In genomic region chr8:125680851-125681408, GRCm38 (mm10) we compare ENCODE assay signal across 30 mouse cellular contexts. TPM values are rescaled to one million over a fixed set of nuclear protein-coding genes. Genes with fewer than 3 reads are reported as not detected.
A peak's percentile ranks its signal among the peaks of the same experiment; 100 is the strongest.
DNase-seq lines count a peak whose midpoint lies in the region; ATAC-seq and TF ChIP-seq lines count a peak whose summit lies in the region.
"Had no signal": no experiment of that assay in that cellular context is flagged by ENCODE, and none has a peak within 500 bp of the region (broad histone marks: within the 10 kb centered on the region; RNA-seq: fewer than 3 reads in every experiment).

No protein-coding gene starts in this region.

- H3K4me2 ChIP-seq in hindbrain, postnatal 0 days (ENCODE audit: low read depth, low read length) = no peak overlapping the region
- no peak overlapping the region for H3K4me2 ChIP-seq in hindbrain, embryonic 11.5 days (replicated peaks; ENCODE audit: low read depth, low read length)
- H3K4me2 ChIP-seq in CH12.LX (ENCODE audit: insufficient read depth, low read depth, poor library complexity, severe bottlenecking) (peak overlapping the region; percentile 70), myocyte (ENCODE audit: low read depth) (peak overlapping the region; percentile 15)
- H3K4me2 ChIP-seq: embryonic facial prominence, embryonic 13.5 days; forebrain, embryonic 13.5 days; heart, embryonic 11.5 days; kidney, embryonic 15.5 days; limb, embryonic 15.5 days; liver, embryonic 13.5 days; stomach, embryonic 15.5 days had no signal

- H3K9ac ChIP-seq in hindbrain, postnatal 0 days (replicated peaks; ENCODE audit: low read length) = no peak overlapping the region
- no peak overlapping the region for H3K9ac ChIP-seq in hindbrain, embryonic 11.5 days (ENCODE audit: low read depth, low read length)
- H3K9ac ChIP-seq in CH12.LX (ENCODE audit: insufficient read depth, low read depth) = no peak overlapping the region; the same call in 1 of the 2 replicates
- H3K9ac ChIP-seq: embryonic facial prominence, embryonic 13.5 days; forebrain, embryonic 13.5 days; kidney, embryonic 15.5 days; limb, embryonic 15.5 days; liver, embryonic 13.5 days; stomach, embryonic 15.5 days had no signal

- TF ChIP-seq EP300 in CH12.LX (IDR thresholded peaks at IDR 0.05; ENCODE audit: low read length) = no peak

- TF ChIP-seq POLR2A in CH12.LX (IDR thresholded peaks at IDR 0.05; ENCODE audit: low read depth, low read length) = no peak
- TF ChIP-seq POLR2A in brain, embryonic 14.5 days (IDR thresholded peaks at IDR 0.05; ENCODE audit: borderline replicate concordance, extremely low read depth, insufficient read depth, insufficient read length, poor library complexity, severe bottlenecking) = no peak
- TF ChIP-seq POLR2A in myocyte (IDR thresholded peaks at IDR 0.05; ENCODE audit: insufficient read length, low read depth) = no peak

- intact Hi-C loops in left cerebral cortex, postnatal 14 days (cut with DNase I) = no loop called here

- dilution Hi-C loops in CH12.LX (cut with MboI; ENCODE audit: extremely low pct_ligation_motif_present, extremely low pct_unique_long_range_greater_than_20kb, low sequenced_read_pairs) = no loop called here

- DNase-seq in hindbrain, postnatal 0 days (ENCODE audit: low spot score) = no peak
- no peak for DNase-seq in hindbrain, embryonic 11.5 days (ENCODE audit: low spot score)
- DNase-seq in CH12.LX (ENCODE audit: extremely low read depth) = peak; percentile 42
- DNase-seq in brain, embryonic 14.5 days (ENCODE audit: low read depth) = peak; percentile 57
- DNase-seq in embryo, embryonic 10 days (ENCODE audit: low spot score) = no peak
- no peak for DNase-seq in kidney, adult 18-20 months
- no peak for DNase-seq in left cerebral cortex, postnatal 14 days (ENCODE audit: low spot score in 2 of 2)
- DNase-seq: cerebellum, adult 8-10 months; cerebellum, postnatal 25 days; gastrocnemius, postnatal 25 days; heart, adult 18-20 months; heart, postnatal 4 days; kidney, adult 11 months; kidney, postnatal 25 days; liver, embryonic 13.5 days; lung, adult 18-20 months; lung, postnatal 10 days; right cerebral cortex, postnatal 14 days had no signal

- no peak for TF ChIP-seq CTCF in hindbrain, postnatal 0 days (IDR thresholded peaks at IDR 0.05; ENCODE audit: low read depth)
- TF ChIP-seq CTCF in CH12.LX (conservative IDR thresholded peaks at IDR 0.05 in 1 of 2, IDR thresholded peaks at IDR 0.05 in 1 of 2; ENCODE audit: low read depth in 2 of 2, low read length in 2 of 2) = no peak
- no peak for TF ChIP-seq CTCF in brain, embryonic 14.5 days (IDR thresholded peaks at IDR 0.05; ENCODE audit: borderline replicate concordance, extremely low read depth, insufficient read depth, insufficient read length)

- H3K79me2 ChIP-seq in CH12.LX (replicated peaks; ENCODE audit: control insufficient read depth, extremely low read depth, insufficient read depth, poor library complexity, severe bottlenecking) = no peaks in the 10 kb centered on the region
- no peaks in the 10 kb centered on the region for H3K79me2 ChIP-seq in myocyte (ENCODE audit: control insufficient read depth, insufficient read depth)

- no peak for ATAC-seq in hindbrain, postnatal 0 days
- ATAC-seq in hindbrain, embryonic 11.5 days (ENCODE audit: low FRiP score) = no peak
- ATAC-seq: forebrain, embryonic 13.5 days; Patski had no signal

- H3ac ChIP-seq in myocyte (ENCODE audit: control insufficient read depth, insufficient read length) = no peak overlapping the region

- H3K4me1 ChIP-seq in hindbrain, postnatal 0 days (ENCODE audit: insufficient read depth, low read length) = no peaks in the 10 kb centered on the region
- no peaks in the 10 kb centered on the region; the same call in 1 of the 2 replicates for H3K4me1 ChIP-seq in hindbrain, embryonic 11.5 days (replicated peaks; ENCODE audit: control insufficient read depth, insufficient read depth, low read length)
- H3K4me1 ChIP-seq in CH12.LX (ENCODE audit: control insufficient read depth in 1 of 2, insufficient read depth in 2 of 2) = peaks cover 11 to 20% of the 10 kb centered on the region in 2 experiments
- H3K4me1 ChIP-seq: kidney, embryonic 15.5 days; liver, embryonic 13.5 days; stomach, embryonic 15.5 days had no signal

- TF ChIP-seq RAD21 in CH12.LX (IDR thresholded peaks at IDR 0.05; ENCODE audit: low read depth, low read length) = no peak

- H3K27me3 ChIP-seq in hindbrain, postnatal 0 days (ENCODE audit: insufficient read depth, low read length) = no peaks in the 10 kb centered on the region
- H3K27me3 ChIP-seq in hindbrain, embryonic 11.5 days (ENCODE audit: control insufficient read depth, insufficient read depth, low read length) = no peaks in the 10 kb centered on the region
- H3K27me3 ChIP-seq in CH12.LX (replicated peaks) (no peaks in the 10 kb centered on the region), myocyte (ENCODE audit: control insufficient read depth, insufficient read depth, insufficient read length) (no peaks in the 10 kb centered on the region)
- H3K27me3 ChIP-seq: embryonic facial prominence, embryonic 13.5 days; forebrain, embryonic 13.5 days; kidney, embryonic 15.5 days; limb, embryonic 15.5 days; liver, embryonic 13.5 days; Patski; stomach, embryonic 15.5 days had no signal

- 34% methylated on average over 8 of the region's 8 CpGs for WGBS in hindbrain, postnatal 0 days
- 33% methylated on average over 8 of the region's 8 CpGs for WGBS in hindbrain, embryonic 11.5 days

- in situ Hi-C loops in CH12.LX (cut with MboI; ENCODE audit: low pct_ligation_motif_present, low pct_unique_long_range_greater_than_20kb, low sequenced_read_pairs) = no loop called here

- H3K36me3 ChIP-seq in hindbrain, postnatal 0 days (ENCODE audit: insufficient read depth, low read length) = no peaks in the 10 kb centered on the region
- no peaks in the 10 kb centered on the region for H3K36me3 ChIP-seq in hindbrain, embryonic 11.5 days (ENCODE audit: control insufficient read depth, insufficient read depth, low read length)
- H3K36me3 ChIP-seq in CH12.LX (replicated peaks in 1 of 2; ENCODE audit: control insufficient read depth in 1 of 2, insufficient read depth in 1 of 2, low read length in 1 of 2) (peaks cover 0 to 3% of the 10 kb centered on the region in 2 experiments), myocyte (ENCODE audit: control insufficient read depth, insufficient read depth) (no peaks in the 10 kb centered on the region)
- H3K36me3 ChIP-seq: embryonic facial prominence, embryonic 13.5 days; kidney, embryonic 15.5 days; limb, embryonic 10.5 days; limb, embryonic 15.5 days; liver, embryonic 13.5 days; stomach, embryonic 15.5 days had no signal

- H3K27ac ChIP-seq in hindbrain, postnatal 0 days = 0 out of 2 replicates have a peak overlapping the region, but pooled peaks have one; percentile 11
- H3K27ac ChIP-seq in hindbrain, embryonic 11.5 days (ENCODE audit: low read depth, low read length) = no peak overlapping the region
- peak overlapping the region; percentile 43; the same call in 1 of the 2 replicates for H3K27ac ChIP-seq in CH12.LX (ENCODE audit: insufficient read depth, low read depth)
- H3K27ac ChIP-seq: embryonic facial prominence, embryonic 13.5 days; forebrain, embryonic 13.5 days; kidney, embryonic 15.5 days; limb, embryonic 10.5 days; limb, embryonic 15.5 days; liver, embryonic 13.5 days; macrophage; stomach, embryonic 15.5 days had no signal

- H3K4me3 ChIP-seq in hindbrain, postnatal 0 days (ENCODE audit: low read length) = no peak overlapping the region
- H3K4me3 ChIP-seq in hindbrain, embryonic 11.5 days (ENCODE audit: low read depth, low read length) = no peak overlapping the region
- H3K4me3 ChIP-seq in CH12.LX (replicated peaks in 1 of 3; ENCODE audit: low read depth in 2 of 3, low read length in 2 of 3, poor library complexity in 1 of 3) (no peak overlapping the region), myocyte (no peak overlapping the region)
- H3K4me3 ChIP-seq: embryonic facial prominence, embryonic 13.5 days; erythroblast, embryonic 14.5 days; forebrain, embryonic 13.5 days; kidney, embryonic 15.5 days; limb, embryonic 10.5 days; limb, embryonic 15.5 days; liver, embryonic 13.5 days; stomach, embryonic 15.5 days had no signal

- H3K9me3 ChIP-seq in hindbrain, postnatal 0 days (ENCODE audit: low read length) = no peaks in the 10 kb centered on the region
- no peaks in the 10 kb centered on the region for H3K9me3 ChIP-seq in hindbrain, embryonic 11.5 days (ENCODE audit: control insufficient read depth, low read length)
- H3K9me3 ChIP-seq in CH12.LX (replicated peaks; ENCODE audit: low read length) = peaks cover 5% of the 10 kb centered on the region
- H3K9me3 ChIP-seq: embryonic facial prominence, embryonic 13.5 days; forebrain, embryonic 13.5 days; kidney, embryonic 15.5 days; limb, embryonic 10.5 days; limb, embryonic 15.5 days; liver, embryonic 13.5 days; stomach, embryonic 15.5 days had no signal

TF ChIP-seq in CH12.LX, 34 proteins besides CTCF, POLR2A, EP300 and RAD21 (continues in another document):
- TF ChIP-seq SMC3 (IDR thresholded peaks at IDR 0.05; ENCODE audit: low read depth, low read length) = no peak
- 0 out of 2 replicates have a peak, but pooled peaks have one; percentile 16 for TF ChIP-seq ETS1 (conservative IDR thresholded peaks at IDR 0.05; ENCODE audit: low read depth, low read length)

TF ChIP-seq in myocyte, 11 proteins besides CTCF, POLR2A, EP300 and RAD21 (continues in another document):
- TF ChIP-seq MYOG (IDR thresholded peaks at IDR 0.05; ENCODE audit: control insufficient read depth in 1 of 3, insufficient read depth in 1 of 3, insufficient read length in 2 of 3, low read depth in 2 of 3) (no peak), REST (IDR thresholded peaks at IDR 0.05; ENCODE audit: insufficient read depth, insufficient read length) (no peak), MAX (IDR thresholded peaks at IDR 0.05; ENCODE audit: low read depth) (no peak)

RNA-seq across cellular contexts. Expression of gene Map10, which starts 11.3 kb away (rescaled TPM):
- total RNA-seq in hindbrain, postnatal 0 days (2014; rRNA removed) = 9.7 and 13.4 TPM in 2 replicates
- 5.5 and 6.3 TPM in 2 replicates for polyA plus RNA-seq in hindbrain, postnatal 0 days (2015; fragmentation: Nextera tagmentation; extraction: Ambion mirVana)
- polyA plus RNA-seq in hindbrain, embryonic 11.5 days (2014; fragmentation: Nextera tagmentation; extraction: Ambion mirVana) = 7.7 and 9.7 TPM in 2 replicates
- total RNA-seq in CH12.LX (2012; rRNA removed) (5.1 and 6.7 TPM in 2 replicates), CH12.LX (2014; rRNA removed) (1.9 and 2.3 TPM in 2 replicates)
- polyA plus RNA-seq in CH12.LX (2012; ENCODE audit: insufficient read length, low read depth) (1.3 and 1.4 TPM in 2 replicates), myocyte (2012; fragmentation: generic; extraction: Trizol) (not detected)
- polyA plus RNA-seq in brain, embryonic 14.5 days (2012; rRNA removed) = 5.1 and 5.8 TPM in 2 replicates
- total RNA-seq in left cerebral cortex, postnatal 14 days (2021) = 1 to 10 TPM; 4.2 to 5.2 TPM
- total RNA-seq: MEL had no signal
- polyA plus RNA-seq: erythroblast, embryonic 14.5 days; Patski had no signal

RNA-seq across cellular contexts. Expression of gene Ntpcr, which starts 48.8 kb away (rescaled TPM):
- total RNA-seq in hindbrain, postnatal 0 days (2014; rRNA removed) = 24.9 and 37.1 TPM in 2 replicates
- 35.1 and 35.2 TPM in 2 replicates for polyA plus RNA-seq in hindbrain, postnatal 0 days (2015; fragmentation: Nextera tagmentation; extraction: Ambion mirVana)
- polyA plus RNA-seq in hindbrain, embryonic 11.5 days (2014; fragmentation: Nextera tagmentation; extraction: Ambion mirVana) = 21.1 and 21.5 TPM in 2 replicates
- total RNA-seq in CH12.LX (2012; rRNA removed) = 22.9 and 24.0 TPM in 2 replicates
- 23.6 and 25.0 TPM in 2 replicates for total RNA-seq in CH12.LX (2014; rRNA removed)
- polyA plus RNA-seq in CH12.LX (2012; ENCODE audit: insufficient read length, low read depth) = 15.1 and 17.0 TPM in 2 replicates
- 27.9 and 30.4 TPM in 2 replicates for polyA plus RNA-seq in brain, embryonic 14.5 days (2012; rRNA removed)
- polyA plus RNA-seq in myocyte (2012; fragmentation: generic; extraction: Trizol) = 10.9 TPM
- 10 to 100 TPM; 22.0 to 25.2 TPM for total RNA-seq in left cerebral cortex, postnatal 14 days (2021)

Comparison
In these comparisons a context has a peak if more than half of its experiments do, and no peak if none do; other contexts are left out.
1. DNase-seq: peak in CH12.LX (single experiment) and brain, embryonic 14.5 days (single experiment); none in hindbrain, postnatal 0 days (single experiment), hindbrain, embryonic 11.5 days (single experiment), embryo, embryonic 10 days (single experiment), kidney, adult 18-20 months (single experiment) and left cerebral cortex, postnatal 14 days (0 of 2).
2. H3K4me2 ChIP-seq: peak in CH12.LX (single experiment) and myocyte (single experiment); none in hindbrain, postnatal 0 days (single experiment) and hindbrain, embryonic 11.5 days (single experiment).